Mouse (Mus musculus): ENCODE results near the gene Oxsr1.
A peak's percentile ranks its signal among the peaks of the same experiment; 100 is the strongest.
"Not testable (repeated sequence)": the region's sequence is repeated elsewhere in the genome, so short reads cannot be mapped to it uniquely, and the experiment has no call there.

The Oxsr1 gene

GRCm38 (mm10) chr9:119215341-119215740 is 106.9 kb downstream of the Oxsr1 start:
- DNase-seq (ENCODE audit: low read depth), result not testable (repeated sequence)

DNA sequence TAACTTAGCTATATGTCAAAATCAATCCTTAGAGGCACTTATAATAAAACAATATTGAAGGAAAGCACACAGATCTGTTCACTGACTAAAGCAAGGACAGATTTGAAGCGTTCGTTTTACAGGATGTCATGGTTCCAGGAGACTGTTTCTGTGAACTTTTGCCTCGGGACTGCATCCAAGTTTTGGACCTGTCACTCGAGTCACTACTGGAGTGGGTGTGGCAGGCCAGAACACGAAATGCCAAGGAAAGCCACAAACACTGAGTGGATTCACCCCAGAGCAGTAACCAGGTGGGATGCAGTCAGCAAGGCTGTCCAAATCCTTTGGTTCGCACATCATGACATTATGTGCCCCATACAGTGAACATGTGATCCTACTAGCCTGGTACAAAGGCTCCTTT is 107.6 kb downstream of the Oxsr1 start:
- DNase-seq (ENCODE audit: low read depth), result no peak

- DNase-seq (ENCODE audit: low read depth), result no peak
Observed at GRCm38 (mm10) chr9:119212996-119213395, 109.2 kb downstream of the Oxsr1 start.

DNA sequence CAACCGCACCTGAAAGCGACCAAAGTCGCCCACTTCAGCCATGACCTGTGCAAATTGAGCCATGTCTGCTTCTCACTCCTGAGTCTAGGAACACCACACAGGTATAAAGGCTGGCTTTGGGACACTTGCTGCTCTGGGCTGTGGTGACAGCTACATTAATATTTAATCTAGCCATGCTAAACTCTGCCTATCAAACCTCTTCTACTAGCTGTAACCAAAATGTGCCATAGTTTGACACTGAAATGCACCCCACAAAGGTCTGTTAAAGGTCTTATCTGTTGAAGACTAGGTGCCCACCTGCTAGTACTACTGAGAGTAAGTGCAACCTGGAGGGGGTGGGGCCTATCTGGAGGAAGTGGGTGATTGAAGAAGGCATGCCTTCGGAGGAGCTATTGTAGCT is 113.2 kb downstream of the Oxsr1 start, which contains the start of gene Slc22a13:
Gene Slc22a13, minus strand, starts transcription at position 101 of the 400 bp plus-strand sequence.
- DNase-seq (ENCODE audit: low read depth), result no peak

GRCm38 (mm10) chr9:119207113-119207512 is 115.1 kb downstream of the Oxsr1 start:
- DNase-seq (ENCODE audit: low read depth), result no peak

DNA sequence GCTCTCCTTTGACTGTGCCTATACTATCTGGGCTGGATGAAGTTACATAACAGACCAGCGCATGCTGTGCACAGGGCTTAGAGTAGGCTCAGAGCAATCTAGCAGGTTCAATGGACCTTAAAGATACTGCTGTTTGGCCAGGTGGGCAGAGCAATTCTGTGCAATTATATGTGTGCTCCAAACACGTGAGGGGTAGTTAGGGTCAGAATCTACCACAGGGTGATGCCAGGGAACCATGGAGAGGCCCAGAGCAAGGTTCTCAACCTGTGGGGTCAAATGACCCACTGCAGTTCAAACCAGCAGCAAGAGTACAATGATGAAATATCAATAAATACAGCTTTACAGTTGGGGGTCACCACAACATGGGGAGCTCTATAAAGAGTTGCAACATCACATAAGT is 115.6 kb downstream of the Oxsr1 start:
- no peak for DNase-seq (ENCODE audit: low read depth)

DNA sequence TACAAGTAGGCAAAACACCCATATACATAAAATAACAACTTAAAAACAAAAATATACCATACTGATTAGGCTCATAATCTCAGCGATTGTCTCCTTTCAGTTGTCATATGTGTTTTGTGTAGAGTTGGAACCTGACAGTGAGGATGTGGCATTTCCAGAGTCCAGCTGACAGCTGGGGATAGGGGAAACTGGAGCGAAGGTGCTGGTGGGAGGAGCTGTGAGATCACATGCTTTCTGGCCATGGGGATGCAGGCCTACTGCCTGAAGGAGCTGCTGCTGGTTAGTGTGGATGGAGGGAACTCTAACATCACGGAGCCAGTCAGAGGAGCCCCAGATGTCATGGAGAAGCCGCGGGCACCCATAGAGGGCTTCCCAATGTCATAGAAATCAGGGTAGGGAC is 116.5 kb downstream of the Oxsr1 start:
- DNase-seq (ENCODE audit: low read depth), result no peak

DNA sequence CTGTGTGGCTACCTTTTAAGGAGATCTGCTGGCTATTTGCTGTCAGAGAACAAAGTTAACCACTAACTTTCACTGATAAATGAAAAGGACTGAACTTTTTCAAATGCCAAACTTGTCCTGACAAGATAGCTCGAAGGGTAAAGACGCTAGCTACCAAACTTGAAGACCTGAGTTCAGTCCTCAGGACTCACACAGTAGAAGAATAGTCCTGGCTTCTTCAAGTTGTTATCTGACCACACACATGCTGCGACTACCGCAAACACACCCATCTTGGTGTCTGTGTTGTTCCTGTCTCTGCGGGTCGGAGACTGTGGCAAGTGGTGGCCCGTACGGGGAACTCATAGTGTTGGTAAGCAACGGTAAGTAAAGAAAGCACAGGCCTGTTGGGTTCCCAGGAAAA is 118.6 kb downstream of the Oxsr1 start:
- no peak for DNase-seq (ENCODE audit: low read depth)

DNA sequence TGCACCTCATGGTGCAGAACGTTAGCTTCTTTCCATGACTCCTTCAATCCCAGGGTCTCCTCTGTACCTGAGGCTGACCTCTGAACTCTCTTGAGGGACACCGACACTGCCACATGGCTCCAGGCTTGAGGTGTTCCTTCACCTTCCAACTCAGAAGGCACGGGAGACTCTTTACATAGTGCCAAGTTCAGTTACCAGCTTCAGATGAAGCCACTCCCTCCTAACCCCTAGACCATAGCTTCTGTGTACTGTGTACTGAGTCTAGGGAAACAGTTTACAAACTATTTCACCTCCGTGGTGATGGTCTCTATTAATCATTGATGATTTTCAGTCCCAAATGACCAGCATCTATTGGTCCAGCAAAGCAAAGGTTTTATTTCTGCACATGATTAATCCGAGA is 120.6 kb downstream of the Oxsr1 start:
- no peak for DNase-seq (ENCODE audit: low read depth)

- no peak for DNase-seq (ENCODE audit: low read depth)
Observed at GRCm38 (mm10) chr9:119199151-119199861, 122.9 kb downstream of the Oxsr1 start.

DNA sequence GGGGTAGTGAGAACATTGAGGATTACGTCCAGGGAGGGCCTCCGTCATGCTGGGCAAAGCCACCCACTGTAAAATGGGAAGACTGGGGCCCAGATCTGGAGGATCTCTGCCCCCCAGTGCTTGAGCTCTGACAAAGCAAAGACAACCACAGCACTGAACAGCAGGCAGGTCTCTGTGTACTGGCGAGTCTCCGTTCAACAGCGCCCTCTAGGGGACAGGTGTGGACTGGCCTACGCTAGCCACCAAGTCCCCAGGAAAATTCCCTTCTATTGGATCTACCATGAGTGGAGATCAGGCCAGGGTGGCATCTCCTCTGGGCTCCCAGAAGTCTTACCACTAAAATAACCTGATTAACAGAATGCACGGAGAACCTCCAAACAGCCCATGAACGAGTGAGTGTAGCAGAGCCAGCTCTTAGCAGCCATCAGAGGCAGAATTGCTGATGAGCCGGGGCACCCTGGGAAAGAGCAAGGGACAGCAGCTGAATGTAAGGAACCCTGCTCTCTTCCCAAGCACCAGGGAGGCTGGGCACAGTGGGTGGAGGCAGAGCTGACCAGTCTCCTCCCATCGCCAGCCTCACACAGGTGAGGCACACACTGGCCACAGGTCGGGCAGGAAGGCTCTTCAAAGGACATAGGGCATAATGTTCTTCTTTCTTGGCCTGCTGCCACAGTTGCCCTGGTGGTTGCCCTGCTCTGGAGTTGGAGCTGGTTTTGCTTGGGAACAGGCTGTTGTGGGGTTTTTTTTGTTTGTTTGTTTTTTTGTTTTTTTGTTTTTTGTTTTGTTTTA is 129.8 kb downstream of the Oxsr1 start:
- DNase-seq (ENCODE audit: low read depth), result peak; percentile 10
